Mouse (Mus musculus) embryonic facial prominence, embryonic 12.5 days (tissue): Measurements from ENCODE around the gene Cpeb4. TPM values are rescaled to one million over a fixed set of nuclear protein-coding genes. Genes with fewer than 3 reads are reported as not detected.

Experiments
- ATAC-seq: fragments of 200-750 bp; cut with Nextera tagmentation; 2 replicates; pipeline ENCODE4 v1.8.0; 2017; ENCODE audit not compliant: insufficient number of reproducible peaks, insufficient read depth, low FRiP score, low TSS enrichment
- H3K27ac ChIP-seq: fragments of 300-500 bp; sonication (generic); 2 replicates; pipeline ENCODE4 v1.5.1; 2016; ENCODE audit warnings: mild to moderate bottlenecking
- H3K27me3 ChIP-seq: fragments of 300-500 bp; sonication (generic); 2 replicates; pipeline ENCODE4 v1.6.1; 2016; ENCODE audit warnings: mild to moderate bottlenecking, moderate library complexity
- H3K36me3 ChIP-seq: fragments of 300-500 bp; sonication (generic); 2 replicates; pipeline ENCODE4 v1.6.1; 2016; ENCODE audit warnings: mild to moderate bottlenecking
- H3K4me1 ChIP-seq: fragments of 300-500 bp; sonication (generic); 2 replicates; pipeline ENCODE4 v1.6.1; 2016
- H3K4me2 ChIP-seq: fragments of 300-500 bp; sonication (generic); replicated peaks from 2 replicates; pipeline ENCODE4 v1.6.1; 2016; ENCODE audit warnings: mild to moderate bottlenecking, moderate library complexity
- H3K4me3 ChIP-seq: fragments of 300-500 bp; sonication (generic); 2 replicates; pipeline ENCODE4 v1.5.1; 2016; ENCODE audit warnings: mild to moderate bottlenecking
- H3K9ac ChIP-seq: fragments of 300-500 bp; sonication (generic); 2 replicates; pipeline ENCODE4 v1.6.1; 2016; ENCODE audit warnings: mild to moderate bottlenecking, moderate library complexity
- H3K9me3 ChIP-seq: fragments of 300-500 bp; sonication (generic); 2 replicates; pipeline ENCODE4 v1.6.1; 2016; ENCODE audit warnings: mild to moderate bottlenecking, moderate library complexity
- WGBS: fragments of 180-500 bp; shearing (Covaris S2); methylation state at CpG from one replicate; pipeline ENCODE4 v1.1.7; 2016; 5-methylcytosine and 5-hydroxymethylcytosine counted together
- polyA plus RNA-seq: library from polyadenylated mRNA; unstranded; fragments of >200 nt; fragmentation: Nextera tagmentation; extraction: Ambion mirVana; gene quantifications from 2 replicates; pipeline ENCODE4 v1.2.1, GENCODE M21; 2016

Gene Cpeb4
- polyA plus RNA-seq, 1 experiment from 2014 or later, result 5.0 TPM

GRCm38 (mm10) chr11:31906499-31906898, 34.5 kb downstream of the Cpeb4 start:
- no peak overlapping the region for H3K4me2 ChIP-seq
- H3K27me3 ChIP-seq, result no peaks in the 10 kb centered on the region
- no peaks in the 10 kb centered on the region for H3K9me3 ChIP-seq
- no peaks in the 10 kb centered on the region for H3K4me1 ChIP-seq
- no peak for ATAC-seq
- no peak overlapping the region for H3K4me3 ChIP-seq
- H3K36me3 ChIP-seq, result no peaks in the 10 kb centered on the region
- no peak overlapping the region for H3K9ac ChIP-seq
- H3K27ac ChIP-seq, result no peak overlapping the region

GRCm38 (mm10) chr11:31907650-31908049, 35.6 kb downstream of the Cpeb4 start:
- no peak for ATAC-seq
- 69% methylated on average over 1 of the region's 1 CpGs for WGBS
- H3K4me1 ChIP-seq, result no peaks in the 10 kb centered on the region
- no peaks in the 10 kb centered on the region for H3K27me3 ChIP-seq
- H3K9me3 ChIP-seq, result no peaks in the 10 kb centered on the region
- H3K4me3 ChIP-seq, result no peak overlapping the region
- no peak overlapping the region for H3K9ac ChIP-seq
- no peak overlapping the region for H3K27ac ChIP-seq
- H3K36me3 ChIP-seq, result no peaks in the 10 kb centered on the region
- H3K4me2 ChIP-seq, result no peak overlapping the region

GRCm38 (mm10) chr11:31912958-31913357, 40.9 kb downstream of the Cpeb4 start:
- H3K4me1 ChIP-seq, result no peaks in the 10 kb centered on the region
- H3K27ac ChIP-seq, result no peak overlapping the region
- no peaks in the 10 kb centered on the region for H3K36me3 ChIP-seq
- H3K4me3 ChIP-seq, result no peak overlapping the region
- H3K9me3 ChIP-seq, result no peaks in the 10 kb centered on the region
- no peak overlapping the region for H3K4me2 ChIP-seq
- no peak for ATAC-seq
- H3K9ac ChIP-seq, result no peak overlapping the region
- no peaks in the 10 kb centered on the region for H3K27me3 ChIP-seq

GRCm38 (mm10) chr11:31917769-31918168, 45.8 kb downstream of the Cpeb4 start:
- ATAC-seq, result no peak
- no peak overlapping the region for H3K4me2 ChIP-seq
- H3K9me3 ChIP-seq, result no peaks in the 10 kb centered on the region
- no peak overlapping the region for H3K27ac ChIP-seq
- H3K27me3 ChIP-seq, result no peaks in the 10 kb centered on the region
- H3K4me1 ChIP-seq, result no peaks in the 10 kb centered on the region
- no peak overlapping the region for H3K9ac ChIP-seq
- no peaks in the 10 kb centered on the region for H3K36me3 ChIP-seq
- WGBS, result 86% methylated on average over 1 of the region's 1 CpGs
- H3K4me3 ChIP-seq, result no peak overlapping the region

- H3K4me1 ChIP-seq, result no peaks in the 10 kb centered on the region
- WGBS, result 93% methylated on average over 10 of the region's 10 CpGs
- H3K4me2 ChIP-seq, result no peak overlapping the region
- no peak overlapping the region for H3K27ac ChIP-seq
- no peaks in the 10 kb centered on the region for H3K9me3 ChIP-seq
- peaks cover 28% of the 10 kb centered on the region for H3K36me3 ChIP-seq
- H3K4me3 ChIP-seq, result no peak overlapping the region
- no peak overlapping the region for H3K9ac ChIP-seq
- no peak for ATAC-seq
- H3K27me3 ChIP-seq, result no peaks in the 10 kb centered on the region
These were observed 58.0 kb downstream of the Cpeb4 start for GRCm38 (mm10) chr11:31930051-31930450.

GRCm38 (mm10) chr11:31935652-31936051, 63.6 kb downstream of the Cpeb4 start:
- ATAC-seq, result no peak
- Histone ChIP-seq H3K4me3 (no peak overlapping the region), H3K36me3 (peaks cover 8% of the 10 kb centered on the region), H3K9ac (no peak overlapping the region), H3K9me3 (no peaks in the 10 kb centered on the region), H3K27ac (no peak overlapping the region), H3K4me1 (no peaks in the 10 kb centered on the region), H3K4me2 (no peak overlapping the region), H3K27me3 (no peaks in the 10 kb centered on the region)
- WGBS, result 39% methylated on average over 4 of the region's 4 CpGs

GRCm38 (mm10) chr11:31936910-31937525, 65.0 kb downstream of the Cpeb4 start:
- Histone ChIP-seq H3K9ac (no peak overlapping the region), H3K4me1 (no peaks in the 10 kb centered on the region), H3K27me3 (no peaks in the 10 kb centered on the region), H3K4me3 (no peak overlapping the region), H3K9me3 (no peaks in the 10 kb centered on the region), H3K36me3 (no peaks in the 10 kb centered on the region), H3K4me2 (no peak overlapping the region), H3K27ac (no peak overlapping the region)
- 89% methylated on average over 10 of the region's 10 CpGs for WGBS
- ATAC-seq, result no peak

GRCm38 (mm10) chr11:31940898-31941639, 69.1 kb downstream of the Cpeb4 start:
- Histone ChIP-seq H3K9me3 (no peaks in the 10 kb centered on the region), H3K4me1 (no peaks in the 10 kb centered on the region), H3K27ac (no peak overlapping the region), H3K4me2 (no peak overlapping the region), H3K36me3 (no peaks in the 10 kb centered on the region), H3K9ac (no peak overlapping the region), H3K27me3 (no peaks in the 10 kb centered on the region), H3K4me3 (no peak overlapping the region)
- no peak for ATAC-seq
- 77% methylated on average over 13 of the region's 13 CpGs for WGBS

- H3K4me3 ChIP-seq, result no peak overlapping the region
- no peak for ATAC-seq
- no peaks in the 10 kb centered on the region for H3K36me3 ChIP-seq
- no peak overlapping the region for H3K9ac ChIP-seq
- H3K27me3 ChIP-seq, result no peaks in the 10 kb centered on the region
- H3K9me3 ChIP-seq, result no peaks in the 10 kb centered on the region
- no peak overlapping the region for H3K4me2 ChIP-seq
- no peaks in the 10 kb centered on the region for H3K4me1 ChIP-seq
- WGBS, result 81% methylated on average over 4 of the region's 4 CpGs
- H3K27ac ChIP-seq, result no peak overlapping the region
These were observed 69.9 kb downstream of the Cpeb4 start for GRCm38 (mm10) chr11:31941640-31942638.

GRCm38 (mm10) chr11:31945471-31945870, 73.5 kb downstream of the Cpeb4 start:
- no peak overlapping the region for H3K9ac ChIP-seq
- H3K27ac ChIP-seq, result no peak overlapping the region
- peaks cover 9% of the 10 kb centered on the region for H3K4me1 ChIP-seq
- H3K4me3 ChIP-seq, result no peak overlapping the region
- 85% methylated on average over 3 of the region's 3 CpGs for WGBS
- ATAC-seq, result no peak
- no peaks in the 10 kb centered on the region for H3K9me3 ChIP-seq
- peaks cover 5% of the 10 kb centered on the region; the same call in 1 of the 2 replicates for H3K27me3 ChIP-seq
- H3K36me3 ChIP-seq, result no peaks in the 10 kb centered on the region
- H3K4me2 ChIP-seq, result no peak overlapping the region

GRCm38 (mm10) chr11:31948462-31949330, 76.7 kb downstream of the Cpeb4 start:
- H3K9me3 ChIP-seq, result no peaks in the 10 kb centered on the region
- H3K36me3 ChIP-seq, result no peaks in the 10 kb centered on the region
- ATAC-seq, result peak; percentile 31; the same call in 1 of the 2 replicates
- peaks cover 7% of the 10 kb centered on the region; the same call in 1 of the 2 replicates for H3K27me3 ChIP-seq
- peak overlapping the region; percentile 27; the same call in 1 of the 2 replicates for H3K9ac ChIP-seq
- no peak overlapping the region for H3K27ac ChIP-seq
- WGBS, result 11% methylated on average over 15 of the region's 15 CpGs
- H3K4me3 ChIP-seq, result peak overlapping the region; percentile 42
- peak overlapping the region; percentile 61 for H3K4me2 ChIP-seq
- H3K4me1 ChIP-seq, result peaks cover 9% of the 10 kb centered on the region
